ENCODE assay signal across 24 mouse cellular contexts in genomic region chr17:7399770-7400169, GRCm38 (mm10). TPM values are rescaled to one million over a fixed set of nuclear protein-coding genes. Genes with fewer than 3 reads are reported as not detected.
"Had no signal": no experiment of that assay in that cellular context is flagged by ENCODE, and none has a peak within 500 bp of the region (broad histone marks: within the 10 kb centered on the region; RNA-seq: fewer than 3 reads in every experiment).

No protein-coding gene starts in this region.

RNA-seq across cellular contexts. Expression of gene Unc93a2, which starts 14.5 kb away (rescaled TPM):
- polyA plus RNA-seq: heart, embryonic 10.5 days; heart, embryonic 11.5 days; heart, embryonic 12.5 days; heart, embryonic 13.5 days; heart, embryonic 14.5 days; heart, embryonic 15.5 days; heart, embryonic 16.5 days; heart, postnatal 0 days; hindbrain, embryonic 10.5 days; hindbrain, embryonic 11.5 days; hindbrain, embryonic 12.5 days; hindbrain, embryonic 13.5 days; hindbrain, embryonic 14.5 days; hindbrain, embryonic 16.5 days; intestine, embryonic 14.5 days; intestine, embryonic 15.5 days; kidney, postnatal 0 days had no signal

RNA-seq across cellular contexts. Expression of gene Gm49630, which starts 28.0 kb away (rescaled TPM):
- polyA plus RNA-seq: heart, embryonic 10.5 days; heart, embryonic 11.5 days; heart, embryonic 12.5 days; heart, embryonic 13.5 days; heart, embryonic 14.5 days; heart, embryonic 15.5 days; heart, embryonic 16.5 days; heart, postnatal 0 days; hindbrain, embryonic 10.5 days; hindbrain, embryonic 11.5 days; hindbrain, embryonic 12.5 days; hindbrain, embryonic 13.5 days; hindbrain, embryonic 14.5 days; hindbrain, embryonic 15.5 days; hindbrain, embryonic 16.5 days; hindbrain, postnatal 0 days; inflammation-experienced regulatory T-cells, adult 6 months; intestine, embryonic 14.5 days; intestine, embryonic 15.5 days; intestine, embryonic 16.5 days; intestine, postnatal 0 days; kidney, adult 2 months; kidney, postnatal 0 days; large intestine, adult 2 months had no signal

RNA-seq across cellular contexts. Expression of gene Ttll2, which starts 47.3 kb away (rescaled TPM):
- polyA plus RNA-seq: heart, embryonic 10.5 days; heart, embryonic 11.5 days; heart, embryonic 12.5 days; heart, embryonic 13.5 days; heart, embryonic 14.5 days; heart, embryonic 15.5 days; heart, embryonic 16.5 days; heart, postnatal 0 days; hindbrain, embryonic 10.5 days; hindbrain, embryonic 11.5 days; hindbrain, embryonic 12.5 days; hindbrain, embryonic 13.5 days; hindbrain, embryonic 14.5 days; hindbrain, embryonic 15.5 days; hindbrain, embryonic 16.5 days; hindbrain, postnatal 0 days; inflammation-experienced regulatory T-cells, adult 6 months; intestine, embryonic 14.5 days; intestine, embryonic 15.5 days; intestine, embryonic 16.5 days; intestine, postnatal 0 days; kidney, adult 2 months; kidney, postnatal 0 days had no signal
